Mouse (Mus musculus) thymus, postnatal 4 days (tissue): ENCODE data around the gene Tfec.

Source experiments
- DNase-seq: peaks from one replicate; pipeline ENCODE4 v3.0.0; 2021

Tfec gene

GRCm38 (mm10) chr6:16898251-16898862 is at the start of gene Tfec:
TSS of gene Tfec (minus strand) at chr6:16898441.
- no peak for DNase-seq

GRCm38 (mm10) chr6:16947837-16948236 is 49.6 kb upstream of the Tfec start:
- DNase-seq = no peak

DNA sequence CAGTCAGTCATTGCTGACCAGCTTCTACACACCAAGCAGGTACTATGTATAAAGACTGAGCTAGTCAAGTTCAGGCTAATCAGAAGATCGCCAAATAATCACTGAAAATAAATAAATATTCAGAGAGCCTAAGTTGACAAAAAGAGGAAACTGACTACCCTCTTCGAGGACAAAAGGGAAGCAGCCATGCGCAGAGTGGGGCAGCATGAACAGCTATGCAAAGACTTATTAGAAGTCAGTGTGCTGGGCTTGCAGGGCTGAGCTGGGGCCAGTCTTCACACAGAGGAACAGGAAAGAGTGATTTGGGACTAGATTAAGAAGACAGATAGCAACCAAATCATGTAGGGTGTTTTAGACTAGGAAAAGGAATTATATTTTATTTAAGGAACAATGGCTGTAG is 45.3 kb upstream of the Tfec start:
- DNase-seq = no peak

GRCm38 (mm10) chr6:16942433-16942832 is 44.2 kb upstream of the Tfec start:
- DNase-seq = no peak

DNA sequence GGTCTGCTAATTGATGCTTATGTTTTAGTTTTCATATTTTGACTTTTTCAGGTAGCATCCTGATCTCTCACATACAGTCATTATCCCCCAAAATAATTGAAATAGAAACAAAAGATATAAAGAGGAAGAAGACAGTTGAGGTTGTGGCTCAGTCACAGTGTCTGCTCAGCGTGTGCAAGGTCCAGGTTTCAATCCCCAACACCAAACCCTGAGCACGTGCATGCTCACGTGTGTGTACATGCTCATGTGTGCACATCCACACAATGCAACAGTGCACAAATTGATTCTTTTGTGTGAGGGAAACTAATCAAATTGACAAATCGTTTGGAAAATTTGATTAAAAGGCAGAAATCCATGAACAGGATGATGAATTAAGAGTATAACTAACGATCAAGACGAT is 32.8 kb upstream of the Tfec start:
- no peak for DNase-seq

- no peak for DNase-seq
Observed at GRCm38 (mm10) chr6:16920111-16920656, 21.9 kb upstream of the Tfec start.

GRCm38 (mm10) chr6:16891819-16892218 is 6.4 kb downstream of the Tfec start:
- DNase-seq = no peak

- DNase-seq = no peak
Observed at GRCm38 (mm10) chr6:16883537-16884307, 14.5 kb downstream of the Tfec start.

DNA sequence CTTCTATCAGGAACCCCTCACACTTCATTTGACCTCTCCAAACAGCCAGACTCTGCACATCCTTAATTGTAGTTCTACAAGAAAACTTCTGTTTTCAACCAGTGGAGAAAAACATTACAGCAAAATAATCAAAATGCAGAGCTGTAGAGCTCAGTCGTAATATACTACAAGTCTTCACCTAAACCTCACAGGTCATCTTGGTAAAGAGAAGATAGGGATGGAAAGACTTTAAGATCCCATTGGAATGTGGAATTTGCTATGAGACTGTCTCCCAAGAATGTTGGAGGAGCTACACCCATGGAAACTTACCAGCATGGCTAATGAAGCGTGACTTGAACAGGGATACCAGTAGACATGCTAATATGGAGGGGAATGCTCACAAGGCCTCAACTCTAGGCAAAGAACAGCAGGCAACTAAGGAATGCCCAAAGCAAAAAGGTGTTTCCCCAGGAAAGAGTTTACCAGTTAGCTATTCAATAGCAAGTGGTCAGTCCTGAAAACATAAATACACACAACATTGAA is 24.2 kb downstream of the Tfec start:
- DNase-seq = no peak

GRCm38 (mm10) chr6:16870067-16870466 is 28.2 kb downstream of the Tfec start:
- DNase-seq = no peak

DNA sequence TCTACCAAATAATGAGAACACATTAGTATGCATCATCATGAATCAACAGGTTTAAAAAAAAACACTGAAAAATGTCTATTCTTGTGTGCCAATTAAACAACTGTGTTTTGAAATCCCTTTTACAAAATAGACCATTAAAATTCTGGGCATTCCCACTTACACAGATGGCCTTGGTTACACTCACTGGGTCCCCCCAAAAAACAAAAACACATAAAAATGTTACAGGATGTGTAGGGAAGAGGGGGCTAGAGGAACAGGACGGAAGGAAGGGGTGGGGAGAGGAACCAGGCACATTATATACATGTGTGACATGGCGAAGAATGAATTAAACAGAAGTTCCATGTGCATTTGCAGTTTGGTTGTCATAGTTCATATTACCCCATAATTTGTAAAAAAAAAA is 29.9 kb downstream of the Tfec start:
- DNase-seq = no peak

GRCm38 (mm10) chr6:16862753-16863508 is 35.3 kb downstream of the Tfec start:
- DNase-seq = no peak

GRCm38 (mm10) chr6:16862050-16862449 is 36.2 kb downstream of the Tfec start:
- no peak for DNase-seq

DNA sequence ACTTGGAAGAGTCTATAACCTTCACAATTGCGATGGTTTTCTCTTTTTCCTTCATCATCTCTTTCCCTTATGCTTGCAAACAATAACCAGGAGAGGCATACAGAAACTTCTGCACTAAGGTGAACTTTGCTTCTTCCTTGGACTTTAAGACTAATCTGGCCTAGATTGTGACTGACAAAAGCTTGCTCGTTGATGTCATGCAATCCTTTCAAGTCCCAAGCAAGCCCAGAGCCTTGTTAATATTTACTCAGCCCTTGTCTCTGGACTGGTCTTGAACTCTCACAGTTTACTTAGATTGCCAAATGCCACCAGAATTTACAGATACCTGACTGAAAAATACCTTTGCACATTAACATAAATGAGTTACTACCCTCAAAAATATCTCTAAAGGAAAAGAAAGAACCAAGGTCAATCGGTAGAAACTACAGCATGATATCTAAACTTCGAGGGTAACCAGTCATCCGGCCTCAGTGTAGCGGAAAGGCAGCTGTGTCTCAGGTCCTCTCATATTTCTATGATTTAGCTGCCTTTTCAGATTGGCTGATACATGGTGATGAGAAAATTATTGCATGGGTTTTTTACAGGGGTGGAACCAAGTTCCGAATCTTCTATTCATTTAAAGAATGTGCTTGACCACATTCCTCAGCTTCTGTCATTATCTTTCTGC is 42.2 kb downstream of the Tfec start:
- DNase-seq = no peak

DNA sequence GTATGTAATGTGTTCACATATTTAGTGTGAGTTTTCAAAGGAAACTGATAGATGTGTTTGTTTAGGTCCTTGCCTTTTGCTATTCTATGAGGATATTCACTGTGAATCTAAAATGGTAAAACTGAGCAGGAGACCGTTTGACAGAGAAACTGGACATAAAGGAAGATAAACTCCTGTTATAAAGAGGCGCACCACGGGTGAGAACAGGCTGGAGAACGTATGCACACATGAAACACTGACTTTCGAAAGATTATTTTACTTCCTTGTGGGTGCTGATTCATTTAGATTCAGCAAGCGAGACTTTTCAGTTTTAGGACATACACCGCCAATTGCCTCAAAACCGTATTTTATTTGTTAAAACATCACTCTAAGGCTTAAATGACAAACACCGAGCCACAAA is 43.3 kb downstream of the Tfec start:
- no peak for DNase-seq

DNA sequence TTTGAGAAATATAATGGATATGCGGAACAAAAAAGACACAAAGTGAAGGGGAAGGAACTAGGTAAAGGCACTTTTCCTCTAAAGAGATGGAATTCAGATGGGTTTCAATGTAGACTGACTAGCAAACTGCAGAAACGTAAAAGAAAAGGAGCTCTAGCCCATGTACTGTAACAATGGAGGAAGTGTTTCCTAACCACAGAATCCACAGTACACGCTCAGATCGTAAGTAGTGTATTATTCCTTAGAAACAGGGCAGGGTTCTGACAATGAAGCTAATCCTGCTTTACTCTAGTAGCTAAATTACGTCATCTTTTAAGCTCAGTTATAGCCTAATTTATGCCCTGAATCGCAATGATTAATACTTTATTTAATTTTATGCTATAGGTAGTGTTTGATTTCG is 51.7 kb downstream of the Tfec start:
- DNase-seq = no peak

- no peak for DNase-seq
Observed at GRCm38 (mm10) chr6:16835631-16836030, 62.6 kb downstream of the Tfec start.

GRCm38 (mm10) chr6:16828304-16828703 is 69.9 kb downstream of the Tfec start:
- DNase-seq = no peak

GRCm38 (mm10) chr6:16821985-16822384 is 76.3 kb downstream of the Tfec start:
- no peak for DNase-seq

GRCm38 (mm10) chr6:16806302-16806701 is 91.9 kb downstream of the Tfec start:
- DNase-seq = no peak

GRCm38 (mm10) chr6:16797669-16798068 is 100.6 kb downstream of the Tfec start:
- DNase-seq = no peak

DNA sequence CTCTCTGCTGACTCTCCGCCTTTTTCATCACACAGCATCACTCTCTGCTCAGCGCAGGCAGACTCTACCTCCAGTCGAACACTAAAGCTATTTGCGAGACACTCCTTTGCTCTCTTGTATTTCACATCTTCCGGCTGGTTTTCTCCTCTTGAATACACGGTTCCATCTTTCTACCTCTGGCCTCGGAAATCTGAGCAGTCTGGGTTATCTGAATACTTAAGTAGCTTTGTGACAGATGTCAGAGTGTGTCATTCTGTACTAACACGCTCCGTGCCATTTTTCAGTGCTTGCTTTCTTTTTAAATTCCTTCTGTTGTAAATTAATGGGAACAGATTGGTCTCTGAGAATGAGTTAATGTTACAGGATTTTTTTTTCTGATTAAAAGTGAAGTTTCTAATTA is 101.3 kb downstream of the Tfec start:
- no peak for DNase-seq

- DNase-seq = no peak
Observed at GRCm38 (mm10) chr6:16794036-16794435, 104.2 kb downstream of the Tfec start.
